In genomic region chr11:98928186-98928893, GRCm38 (mm10) we compare ENCODE assay signal across 9 mouse cellular contexts. TPM values are rescaled to one million over a fixed set of nuclear protein-coding genes. Genes with fewer than 3 reads are reported as not detected.
DNase-seq lines count a peak whose midpoint lies in the region; ATAC-seq and TF ChIP-seq lines count a peak whose summit lies in the region.
"Had no signal": no experiment of that assay in that cellular context is flagged by ENCODE, and none has a peak within 500 bp of the region (broad histone marks: within the 10 kb centered on the region; RNA-seq: fewer than 3 reads in every experiment).

No protein-coding gene starts in this region.

- H3K27me3 ChIP-seq in heart, embryonic 12.5 days (replicated peaks): no peaks in the 10 kb centered on the region
- H3K27me3 ChIP-seq in heart, adult 2 months (ENCODE audit: control insufficient read depth, insufficient read depth, low read length): no peaks in the 10 kb centered on the region
- no peaks in the 10 kb centered on the region for H3K27me3 ChIP-seq in hindbrain, embryonic 13.5 days
- peaks cover 66% of the 10 kb centered on the region for H3K27me3 ChIP-seq in liver, embryonic 15.5 days
- H3K27me3 ChIP-seq: CH12.LX had no signal

- H3K9me3 ChIP-seq in heart, embryonic 12.5 days (replicated peaks): no peaks in the 10 kb centered on the region
- no peaks in the 10 kb centered on the region for H3K9me3 ChIP-seq in hindbrain, embryonic 13.5 days
- no peaks in the 10 kb centered on the region for H3K9me3 ChIP-seq in liver, embryonic 15.5 days (replicated peaks)

- intact Hi-C loops in heart, adult 2 months (cut with DNase I): loop anchor here (5.0 kb wide), 1 partner anchor 219 kb away; no protein-coding TSS in a partner anchor

- no peak; the same call in 1 of the 2 replicates for ATAC-seq in heart, embryonic 12.5 days (ENCODE audit: insufficient number of reproducible peaks, low FRiP score)
- no peak; the same call in 1 of the 2 replicates for ATAC-seq in hindbrain, embryonic 13.5 days (ENCODE audit: low FRiP score)
- ATAC-seq in liver, embryonic 15.5 days (ENCODE audit: insufficient read depth): no peak

- TF ChIP-seq EP300 in heart, adult 2 months (IDR thresholded peaks at IDR 0.05; ENCODE audit: insufficient read depth, low read depth, low read length): no peak

- WGBS in heart, embryonic 12.5 days: 6% methylated on average over 12 of the region's 12 CpGs
- WGBS in heart, adult 2 months: 66% methylated on average over 12 of the region's 12 CpGs
- WGBS in hindbrain, embryonic 13.5 days: 10% methylated on average over 12 of the region's 12 CpGs
- 28% methylated on average over 12 of the region's 12 CpGs for WGBS in liver, embryonic 15.5 days (ENCODE audit: insufficient replicate concordance)

- no peak for TF ChIP-seq POLR2A in heart, adult 2 months (IDR thresholded peaks at IDR 0.05; ENCODE audit: insufficient read depth, low read depth, low read length)

- no peak for DNase-seq in heart, adult 2 months
- peak; percentile 64 for DNase-seq in cerebellum, adult 8-10 months
- DNase-seq in right cerebral cortex, adult 2 months (ENCODE audit: low spot score in 2 of 2): no peak
- DNase-seq in left cerebral cortex, adult 11 months (ENCODE audit: low spot score): no peak
- DNase-seq in right cerebral cortex, postnatal 36 days (ENCODE audit: low spot score in 2 of 2): no peak

- peaks cover 93% of the 10 kb centered on the region for H3K4me1 ChIP-seq in heart, embryonic 12.5 days (replicated peaks)
- H3K4me1 ChIP-seq in heart, adult 2 months (ENCODE audit: control insufficient read depth, insufficient read depth, low read length): peaks cover 31% of the 10 kb centered on the region
- H3K4me1 ChIP-seq in hindbrain, embryonic 13.5 days (replicated peaks): peaks cover 97% of the 10 kb centered on the region
- peaks cover 86% of the 10 kb centered on the region for H3K4me1 ChIP-seq in liver, embryonic 15.5 days (replicated peaks)

- peak overlapping the region; percentile 99 for H3K27ac ChIP-seq in heart, embryonic 12.5 days (ENCODE audit: poor library complexity, severe bottlenecking)
- no peak overlapping the region for H3K27ac ChIP-seq in heart, adult 2 months
- peak overlapping the region; percentile 75 for H3K27ac ChIP-seq in hindbrain, embryonic 13.5 days
- H3K27ac ChIP-seq in liver, embryonic 15.5 days (replicated peaks): no peak overlapping the region

- peak overlapping the region; percentile 74 for H3K4me3 ChIP-seq in heart, embryonic 12.5 days
- no peak overlapping the region for H3K4me3 ChIP-seq in heart, adult 2 months
- H3K4me3 ChIP-seq in hindbrain, embryonic 13.5 days: peak overlapping the region; percentile 71
- H3K4me3 ChIP-seq in liver, embryonic 15.5 days (replicated peaks): peak overlapping the region; percentile 37

- H3K4me2 ChIP-seq in heart, embryonic 12.5 days: peak overlapping the region; percentile 87
- peak overlapping the region; percentile 76 for H3K4me2 ChIP-seq in hindbrain, embryonic 13.5 days
- H3K4me2 ChIP-seq in liver, embryonic 15.5 days: peak overlapping the region; percentile 58

- H3K79me2 ChIP-seq in heart, adult 2 months (replicated peaks; ENCODE audit: control insufficient read depth, insufficient read depth, low read length): no peaks in the 10 kb centered on the region

- no peak for TF ChIP-seq CTCF in heart, adult 2 months (IDR thresholded peaks at IDR 0.05)

- H3K9ac ChIP-seq in heart, embryonic 12.5 days: peak overlapping the region; percentile 91
- H3K9ac ChIP-seq in heart, adult 2 months (ENCODE audit: low read depth, low read length): no peak overlapping the region
- H3K9ac ChIP-seq in hindbrain, embryonic 13.5 days: peak overlapping the region; percentile 88
- H3K9ac ChIP-seq in liver, embryonic 15.5 days: no peak overlapping the region

- no peaks in the 10 kb centered on the region for H3K36me3 ChIP-seq in heart, embryonic 12.5 days
- H3K36me3 ChIP-seq in heart, adult 2 months (ENCODE audit: control insufficient read depth, insufficient read depth, low read length): no peaks in the 10 kb centered on the region
- H3K36me3 ChIP-seq in hindbrain, embryonic 13.5 days: no peaks in the 10 kb centered on the region
- H3K36me3 ChIP-seq in liver, embryonic 15.5 days (replicated peaks): peaks cover 10% of the 10 kb centered on the region

RNA-seq across cellular contexts. Expression of gene Rara, which starts 0.7 kb away (rescaled TPM):
- polyA plus RNA-seq in heart, embryonic 12.5 days (2016; fragmentation: Nextera tagmentation; extraction: Ambion mirVana): 33.8 and 35.1 TPM in 2 replicates
- total RNA-seq in heart, adult 2 months (2021): 10 to 100 TPM; 10.1 to 12.8 TPM
- 7.1 and 10.9 TPM in 2 replicates for polyA plus RNA-seq in heart, adult 2 months (2012; rRNA removed)
- 17.1 and 20.3 TPM in 2 replicates for polyA plus RNA-seq in hindbrain, embryonic 13.5 days (2015; fragmentation: Nextera tagmentation; extraction: Ambion mirVana)
- 4.4 and 4.5 TPM in 2 replicates for polyA plus RNA-seq in liver, embryonic 15.5 days (2015; fragmentation: Nextera tagmentation; extraction: Ambion mirVana)

RNA-seq across cellular contexts. Expression of gene Cdc6, which starts 20.7 kb away (rescaled TPM):
- polyA plus RNA-seq in heart, embryonic 12.5 days (2016; fragmentation: Nextera tagmentation; extraction: Ambion mirVana): 27.0 and 27.7 TPM in 2 replicates
- under 1 TPM; 0.13 to 0.32 TPM for total RNA-seq in heart, adult 2 months (2021)
- 0.14 and 0.26 TPM in 2 replicates for polyA plus RNA-seq in heart, adult 2 months (2012; rRNA removed)
- polyA plus RNA-seq in hindbrain, embryonic 13.5 days (2015; fragmentation: Nextera tagmentation; extraction: Ambion mirVana): 5.9 and 6.0 TPM in 2 replicates
- polyA plus RNA-seq in liver, embryonic 15.5 days (2015; fragmentation: Nextera tagmentation; extraction: Ambion mirVana): 54.6 and 58.0 TPM in 2 replicates

RNA-seq across cellular contexts. Expression of gene Gjd3, which starts 54.5 kb away (rescaled TPM):
- polyA plus RNA-seq in heart, embryonic 12.5 days (2016; fragmentation: Nextera tagmentation; extraction: Ambion mirVana): 3.5 and 3.9 TPM in 2 replicates
- total RNA-seq in heart, adult 2 months (2021): under 1 TPM; 0.27 to 0.31 TPM
- polyA plus RNA-seq in heart, adult 2 months (2012; rRNA removed): 0.94 and 1.6 TPM in 2 replicates
- 1.5 and 1.6 TPM in 2 replicates for polyA plus RNA-seq in hindbrain, embryonic 13.5 days (2015; fragmentation: Nextera tagmentation; extraction: Ambion mirVana)
- polyA plus RNA-seq in liver, embryonic 15.5 days (2015; fragmentation: Nextera tagmentation; extraction: Ambion mirVana): not detected in 2 replicates

Comparison
In these comparisons a context has a peak if more than half of its experiments do, and no peak if none do; other contexts are left out.
1. H3K27ac ChIP-seq: peak in heart, embryonic 12.5 days (single experiment) and hindbrain, embryonic 13.5 days (single experiment); none in heart, adult 2 months (single experiment) and liver, embryonic 15.5 days (single experiment).
2. H3K9ac ChIP-seq: peak in heart, embryonic 12.5 days (single experiment) and hindbrain, embryonic 13.5 days (single experiment); none in heart, adult 2 months (single experiment) and liver, embryonic 15.5 days (single experiment).
3. Peak in every context shown above with its lines, with median percentiles within 50 percentile points of each other: H3K4me2 ChIP-seq.